Mouse (Mus musculus): ENCODE data around the gene Sele.

Sele gene

GRCm38 (mm10) chr1:164072001-164072400 lies 24.0 kb downstream of the Sele start:
- no peak for DNase-seq (ENCODE audit: low spot score in 2 of 2)

- DNase-seq (ENCODE audit: low spot score in 2 of 2), result no peak
Measured at GRCm38 (mm10) chr1:164073091-164073490, 25.1 kb downstream of the Sele start.

GRCm38 (mm10) chr1:164073803-164074202 lies 25.8 kb downstream of the Sele start:
- DNase-seq (ENCODE audit: low spot score in 2 of 2), result no peak

- no peak for DNase-seq (ENCODE audit: low spot score in 2 of 2)
Measured at GRCm38 (mm10) chr1:164074606-164075140, 26.6 kb downstream of the Sele start.

- DNase-seq (ENCODE audit: low spot score in 2 of 2), result no peak
Measured at GRCm38 (mm10) chr1:164075416-164075815, 27.4 kb downstream of the Sele start.

- DNase-seq (ENCODE audit: low spot score in 2 of 2), result no peak
Measured at GRCm38 (mm10) chr1:164076441-164076840, 28.4 kb downstream of the Sele start.

GRCm38 (mm10) chr1:164077031-164077430 lies 29.0 kb downstream of the Sele start:
- no peak for DNase-seq (ENCODE audit: low spot score in 2 of 2)

- DNase-seq (ENCODE audit: low spot score in 2 of 2), result peak in 1 of 2 experiments; percentile 27
Measured at GRCm38 (mm10) chr1:164078323-164078741, 30.3 kb downstream of the Sele start.

- no peak for DNase-seq (ENCODE audit: low spot score in 2 of 2)
Measured at GRCm38 (mm10) chr1:164079091-164079490, 31.1 kb downstream of the Sele start.

GRCm38 (mm10) chr1:164083046-164083445 lies 35.0 kb downstream of the Sele start:
- DNase-seq (ENCODE audit: low spot score in 2 of 2), result no peak

GRCm38 (mm10) chr1:164086797-164087196 lies 38.8 kb downstream of the Sele start:
- no peak for DNase-seq (ENCODE audit: low spot score in 2 of 2)

- DNase-seq (ENCODE audit: low spot score in 2 of 2), result no peak
Measured at GRCm38 (mm10) chr1:164087872-164088271, 39.8 kb downstream of the Sele start.

- no peak for DNase-seq (ENCODE audit: low spot score in 2 of 2)
Measured at GRCm38 (mm10) chr1:164096780-164097179, 48.7 kb downstream of the Sele start.

- no peak for DNase-seq (ENCODE audit: low spot score in 2 of 2)
Measured at GRCm38 (mm10) chr1:164097911-164098310, 49.9 kb downstream of the Sele start.

GRCm38 (mm10) chr1:164098372-164098771 lies 50.3 kb downstream of the Sele start:
- DNase-seq (ENCODE audit: low spot score in 2 of 2), result no peak
